In genomic region chr11:24742561-24742960, GRCm38 (mm10) we compare ENCODE assay signal across 13 mouse cellular contexts.
DNase-seq lines count a peak whose midpoint lies in the region; ATAC-seq lines count a peak whose summit lies in the region.
"Had no signal": no experiment of that assay in that cellular context is flagged by ENCODE, and none has a peak within 500 bp of the region (broad histone marks: within the 10 kb centered on the region; RNA-seq: fewer than 3 reads in every experiment).

No protein-coding gene starts in this region.

- H3K27ac ChIP-seq in hindbrain, embryonic 16.5 days (ENCODE audit: low read depth, low read length) = no peak overlapping the region
- H3K27ac ChIP-seq in midbrain, embryonic 12.5 days (replicated peaks) = no peak overlapping the region
- H3K27ac ChIP-seq: limb, embryonic 12.5 days; neural tube, embryonic 12.5 days had no signal

- no peaks in the 10 kb centered on the region for H3K9me3 ChIP-seq in hindbrain, embryonic 16.5 days (ENCODE audit: control insufficient read depth, low read length)
- no peaks in the 10 kb centered on the region for H3K9me3 ChIP-seq in midbrain, embryonic 12.5 days
- H3K9me3 ChIP-seq: embryonic facial prominence, embryonic 12.5 days; limb, embryonic 12.5 days; neural tube, embryonic 12.5 days had no signal

- H3K4me3 ChIP-seq in hindbrain, embryonic 16.5 days (ENCODE audit: low read length) = no peak overlapping the region
- no peak overlapping the region for H3K4me3 ChIP-seq in midbrain, embryonic 12.5 days
- H3K4me3 ChIP-seq: embryonic facial prominence, embryonic 12.5 days; limb, embryonic 12.5 days; neural tube, embryonic 12.5 days had no signal

- H3K27me3 ChIP-seq in hindbrain, embryonic 16.5 days (replicated peaks; ENCODE audit: control insufficient read depth, insufficient read depth, low read length) = no peaks in the 10 kb centered on the region
- H3K27me3 ChIP-seq in midbrain, embryonic 12.5 days = no peaks in the 10 kb centered on the region; the same call in 1 of the 2 replicates
- H3K27me3 ChIP-seq: embryonic facial prominence, embryonic 12.5 days; limb, embryonic 12.5 days; neural tube, embryonic 12.5 days had no signal

- 26% methylated on average over 8 of the region's 8 CpGs for WGBS in hindbrain, embryonic 16.5 days
- WGBS in midbrain, embryonic 12.5 days = 45% methylated on average over 8 of the region's 8 CpGs

- no peaks in the 10 kb centered on the region for H3K36me3 ChIP-seq in hindbrain, embryonic 16.5 days (ENCODE audit: control insufficient read depth, insufficient read depth, low read length)
- H3K36me3 ChIP-seq in midbrain, embryonic 12.5 days = no peaks in the 10 kb centered on the region
- H3K36me3 ChIP-seq: embryonic facial prominence, embryonic 12.5 days; limb, embryonic 12.5 days; neural tube, embryonic 12.5 days had no signal

- H3K9ac ChIP-seq in hindbrain, embryonic 16.5 days (ENCODE audit: low read depth, low read length) = no peak overlapping the region
- H3K9ac ChIP-seq in midbrain, embryonic 12.5 days (replicated peaks) = no peak overlapping the region
- H3K9ac ChIP-seq: embryonic facial prominence, embryonic 12.5 days; limb, embryonic 12.5 days; neural tube, embryonic 12.5 days had no signal

- DNase-seq in right cerebral cortex, adult 18-20 months = peak; percentile 77
- no peak for DNase-seq in right cerebral cortex, postnatal 4 days
- no peak for DNase-seq in urinary bladder, postnatal 36 days (ENCODE audit: low spot score in 2 of 2)
- DNase-seq in lung, postnatal 10 days = no peak
- no peak for DNase-seq in gastrocnemius, adult 18-20 months (ENCODE audit: low spot score)
- DNase-seq: cerebellum, adult 11-12 months; gastrocnemius, postnatal 25 days had no signal

- H3K4me2 ChIP-seq in hindbrain, embryonic 16.5 days (ENCODE audit: low read length) = peak overlapping the region; percentile 36
- H3K4me2 ChIP-seq in midbrain, embryonic 12.5 days (replicated peaks) = peak overlapping the region; percentile 12; the same call in 1 of the 2 replicates
- H3K4me2 ChIP-seq: embryonic facial prominence, embryonic 12.5 days; limb, embryonic 12.5 days; neural tube, embryonic 12.5 days had no signal

- peak; percentile 53; the same call in 1 of the 2 replicates for ATAC-seq in hindbrain, embryonic 16.5 days
- ATAC-seq in midbrain, embryonic 12.5 days (ENCODE audit: low FRiP score, low read depth) = peak; percentile 28; the same call in 1 of the 2 replicates
- ATAC-seq: activated CD4-positive, CD25-positive, alpha-beta regulatory T cell, adult 4 months had no signal

- H3K4me1 ChIP-seq in hindbrain, embryonic 16.5 days (ENCODE audit: control insufficient read depth, insufficient read depth, low read depth, low read length) = peaks cover 14% of the 10 kb centered on the region
- H3K4me1 ChIP-seq in midbrain, embryonic 12.5 days = peaks cover 17% of the 10 kb centered on the region
